Mouse (Mus musculus) intestine, embryonic 14.5 days (tissue): ENCODE results near the gene Pias1. TPM values are rescaled to one million over a fixed set of nuclear protein-coding genes. Genes with fewer than 3 reads are reported as not detected.

Experiments used
- ATAC-seq: fragments of 200-750 bp; cut with Nextera tagmentation; replicated peaks from 2 replicates; pipeline ENCODE4 v1.8.0; 2017; ENCODE audit warnings: low read depth, moderate number of reproducible peaks, moderate TSS enrichment, moderate library complexity; ENCODE audit not compliant: low FRiP score, low TSS enrichment
- DNase-seq: peaks from one replicate; pipeline ENCODE4 v3.0.0-alpha.2; 2018; ENCODE audit warnings: low spot score
- H3K27ac ChIP-seq: fragments of 300-500 bp; sonication (generic); 2 replicates; pipeline ENCODE4 v1.5.1; 2014; ENCODE audit warnings: low read depth, mild to moderate bottlenecking, control low read depth
- H3K27me3 ChIP-seq: fragments of 300-500 bp; sonication (generic); replicated peaks from 2 replicates; pipeline ENCODE4 v1.6.1; 2014; ENCODE audit warnings: low read length, control low read depth; ENCODE audit not compliant: control insufficient read depth, insufficient read depth
- H3K36me3 ChIP-seq: fragments of 300-500 bp; sonication (generic); 2 replicates; pipeline ENCODE4 v1.6.1; 2014; ENCODE audit warnings: low read length, control low read depth; ENCODE audit not compliant: control insufficient read depth, insufficient read depth
- H3K4me1 ChIP-seq: fragments of 300-500 bp; sonication (generic); replicated peaks from 2 replicates; pipeline ENCODE4 v1.6.1; 2014; ENCODE audit warnings: low read length, control low read depth, mixed read lengths; ENCODE audit not compliant: control insufficient read depth, insufficient read depth
- H3K4me2 ChIP-seq: fragments of 300-500 bp; sonication (generic); 2 replicates; pipeline ENCODE4 v1.6.1; 2014; ENCODE audit warnings: low read length
- H3K4me3 ChIP-seq: fragments of 300-500 bp; sonication (generic); 2 replicates; pipeline ENCODE4 v1.5.1; 2014; ENCODE audit warnings: low read depth, low read length, control low read depth, mixed read lengths
- H3K9ac ChIP-seq: fragments of 300-500 bp; sonication (generic); 2 replicates; pipeline ENCODE4 v1.6.1; 2014; ENCODE audit warnings: mild to moderate bottlenecking, low read length
- H3K9me3 ChIP-seq: fragments of 300-500 bp; sonication (generic); 2 replicates; pipeline ENCODE4 v1.6.1; 2016; ENCODE audit warnings: low read length, control low read depth; ENCODE audit not compliant: control insufficient read depth
- WGBS: fragments of 180-500 bp; shearing (Covaris S2); extraction: QIAGEN DNeasy Blood & Tissue Kit; methylation state at CpG from one replicate; pipeline ENCODE4 v1.1.7; 2014; 5-methylcytosine and 5-hydroxymethylcytosine counted together
- polyA plus RNA-seq: library from polyadenylated mRNA; unstranded; fragments of >200 nt; fragmentation: Nextera tagmentation; extraction: Ambion mirVana; gene quantifications from 2 replicates; pipeline ENCODE4 v1.2.1, GENCODE M21; 2014

Pias1 gene
- polyA plus RNA-seq, 1 experiment from 2014 or later, result 51.4 TPM

DNA sequence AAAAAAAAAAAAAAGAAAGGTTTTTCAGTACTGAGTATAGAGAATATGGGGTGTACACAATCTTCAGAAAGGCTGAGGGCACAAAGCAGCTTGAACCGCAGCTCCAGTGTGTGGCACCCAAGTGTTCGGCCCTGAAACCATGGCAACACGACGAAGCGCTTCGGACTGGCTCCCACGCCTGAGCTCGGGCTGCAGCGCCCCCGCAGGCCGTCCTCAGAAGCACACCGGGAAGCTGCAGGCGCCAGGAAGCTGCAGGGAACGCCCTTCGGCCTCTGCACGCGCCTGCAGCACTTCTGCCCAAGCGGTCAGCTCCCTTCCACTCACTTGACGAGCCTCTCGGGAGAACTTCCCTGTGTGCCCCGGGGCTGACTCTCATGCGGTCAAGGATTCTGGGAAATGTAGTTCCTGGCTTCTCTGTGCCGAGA is 159.1 kb downstream of the Pias1 start:
- ATAC-seq (peak; percentile 94), DNase-seq (peak; percentile 97)
- Histone ChIP-seq H3K36me3 (no peaks in the 10 kb centered on the region), H3K4me3 (peak overlapping the region; percentile 25), H3K4me1 (peaks cover 7% of the 10 kb centered on the region), H3K9ac (no peak overlapping the region), H3K4me2 (peak overlapping the region; percentile 37), H3K27ac (peak overlapping the region; percentile 33; the same call in 1 of the 2 replicates), H3K27me3 (no peaks in the 10 kb centered on the region), H3K9me3 (no peaks in the 10 kb centered on the region)
- under 1% methylated on average over 23 of the region's 23 CpGs for WGBS

Other genes starting within 250 kb of the Pias1 start
- 32.3 and 33.2 TPM in 2 replicates for gene Fem1b, start 176.0 kb downstream of the Pias1 start, polyA plus RNA-seq
- gene Cln6, start 149.1 kb downstream of the Pias1 start, polyA plus RNA-seq, result 30.6 and 31.3 TPM in 2 replicates
- 101 and 106 TPM in 2 replicates for gene Calml4, start 129.8 kb downstream of the Pias1 start, polyA plus RNA-seq
- not detected in 2 replicates for gene Skor1, start 161.0 kb upstream of the Pias1 start, polyA plus RNA-seq